Mouse (Mus musculus) liver, embryonic 16.5 days (tissue): ENCODE measurements around the gene Smco4. TPM values are rescaled to one million over a fixed set of nuclear protein-coding genes. Genes with fewer than 3 reads are reported as not detected.

Source experiments
- ATAC-seq: fragments of 200-750 bp; cut with Nextera tagmentation; 2 replicates; pipeline ENCODE4 v1.8.0; 2017; ENCODE audit warnings: low read depth, mild to moderate bottlenecking, moderate number of reproducible peaks, moderate library complexity
- H3K27ac ChIP-seq: fragments of 300-500 bp; sonication (generic); 2 replicates; pipeline ENCODE4 v1.5.1; 2014; ENCODE audit warnings: mild to moderate bottlenecking, low read length
- H3K27me3 ChIP-seq: fragments of 300-500 bp; sonication (generic); 2 replicates; pipeline ENCODE4 v1.6.1; 2014; ENCODE audit warnings: low read depth, low read length, mixed read lengths; ENCODE audit not compliant: control insufficient read depth, insufficient read depth
- H3K36me3 ChIP-seq: fragments of 300-500 bp; sonication (generic); 2 replicates; pipeline ENCODE4 v1.6.1; 2014; ENCODE audit warnings: mild to moderate bottlenecking; ENCODE audit not compliant: control insufficient read depth, insufficient read depth
- H3K4me1 ChIP-seq: fragments of 300-500 bp; sonication (generic); 2 replicates; pipeline ENCODE4 v1.6.1; 2014; ENCODE audit warnings: low read depth, low read length, mixed read lengths; ENCODE audit not compliant: control insufficient read depth
- H3K4me2 ChIP-seq: fragments of 300-500 bp; sonication (generic); 2 replicates; pipeline ENCODE4 v1.6.1; 2014; ENCODE audit warnings: low read depth, low read length, mixed read lengths
- H3K4me3 ChIP-seq: fragments of 300-500 bp; sonication (generic); 2 replicates; pipeline ENCODE4 v1.5.1; 2014; ENCODE audit warnings: low read depth, mild to moderate bottlenecking, low read length
- H3K9ac ChIP-seq: fragments of 300-500 bp; sonication (generic); 2 replicates; pipeline ENCODE4 v1.6.1; 2014; ENCODE audit warnings: low read depth, low read length
- H3K9me3 ChIP-seq: fragments of 300-500 bp; sonication (generic); replicated peaks from 2 replicates; pipeline ENCODE4 v1.6.1; 2016; ENCODE audit warnings: low read length; ENCODE audit not compliant: control insufficient read depth
- WGBS: fragments of 180-500 bp; shearing (Covaris S2); extraction: QIAGEN DNeasy Blood & Tissue Kit; methylation state at CpG from one replicate; pipeline ENCODE4 v1.1.7; 2014; ENCODE audit not compliant: insufficient replicate concordance; 5-methylcytosine and 5-hydroxymethylcytosine counted together
- polyA plus RNA-seq: library from polyadenylated mRNA; unstranded; fragments of >200 nt; fragmentation: Nextera tagmentation; extraction: Ambion mirVana; gene quantifications from 2 replicates; pipeline ENCODE4 v1.2.1, GENCODE M21; 2015

Gene Smco4
- polyA plus RNA-seq, 1 experiment from 2014 or later, result 0.83 TPM

DNA sequence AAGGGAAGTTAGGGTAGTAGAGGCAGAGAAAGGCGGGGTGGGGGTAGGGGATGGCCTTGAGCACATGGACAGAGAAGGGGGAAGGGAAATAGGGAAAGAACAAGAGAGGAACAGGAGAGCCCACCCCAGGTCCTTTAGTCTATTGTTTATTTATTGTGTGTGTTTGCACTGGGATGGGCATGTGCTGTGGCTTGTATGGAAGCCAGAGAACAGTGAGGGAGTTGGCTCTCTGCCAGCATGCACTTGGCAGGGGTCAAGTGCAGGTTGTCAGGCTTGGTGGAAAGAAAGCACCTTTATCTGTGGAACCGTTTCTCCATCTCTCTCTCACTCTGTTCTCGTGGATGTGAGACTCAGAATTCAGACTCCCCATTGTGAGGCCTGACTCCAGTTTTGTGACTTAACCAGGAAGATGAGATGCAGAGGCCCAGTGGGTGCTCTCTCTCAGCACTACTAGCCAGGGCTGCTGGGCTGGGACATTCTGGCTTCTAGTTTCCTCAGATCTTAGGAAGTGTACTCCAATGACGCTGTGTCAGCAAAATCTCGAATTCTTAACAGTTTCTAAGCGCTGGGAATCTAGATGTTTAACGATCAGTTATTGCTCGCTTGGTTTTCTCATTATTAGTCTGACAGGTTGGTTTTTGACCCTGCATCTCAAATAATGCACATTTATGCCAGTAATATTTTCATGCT lies 36.2 kb downstream of the Smco4 start:
- Histone ChIP-seq H3K9me3 (no peaks in the 10 kb centered on the region), H3K4me2 (no peak overlapping the region), H3K27ac (peak overlapping the region; percentile 23; the same call in 1 of the 2 replicates), H3K4me1 (peaks cover 19% of the 10 kb centered on the region), H3K27me3 (no peaks in the 10 kb centered on the region), H3K4me3 (no peak overlapping the region), H3K36me3 (no peaks in the 10 kb centered on the region), H3K9ac (no peak overlapping the region)
- ATAC-seq, result peak; percentile 67
- 56% methylated on average over 8 of the region's 8 CpGs for WGBS

DNA sequence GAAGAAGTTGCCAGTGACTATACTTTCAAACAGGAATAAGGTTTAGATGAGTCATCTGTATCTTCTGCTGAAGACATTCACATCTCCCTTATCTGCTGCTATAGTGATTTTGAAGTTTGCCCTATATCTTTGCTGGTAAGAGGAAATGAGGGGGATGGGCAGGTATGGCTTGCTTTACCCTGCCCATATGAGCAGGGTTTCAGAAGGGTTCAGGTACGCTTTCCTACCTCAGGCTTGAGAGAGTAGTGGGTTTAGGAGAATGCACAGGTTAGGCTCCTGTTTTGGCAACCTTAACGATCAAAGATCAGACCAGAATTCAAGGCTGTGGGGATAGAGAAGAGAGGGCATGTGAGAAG lies 36.7 kb downstream of the Smco4 start:
- no peak for ATAC-seq
- no peak overlapping the region for H3K9ac ChIP-seq
- no peak overlapping the region for H3K27ac ChIP-seq
- no peaks in the 10 kb centered on the region for H3K27me3 ChIP-seq
- H3K4me1 ChIP-seq, result peaks cover 19% of the 10 kb centered on the region
- no peaks in the 10 kb centered on the region for H3K9me3 ChIP-seq
- no peak overlapping the region for H3K4me2 ChIP-seq
- no peaks in the 10 kb centered on the region for H3K36me3 ChIP-seq
- no peak overlapping the region for H3K4me3 ChIP-seq
- WGBS, result 57% methylated on average over 2 of the region's 2 CpGs

DNA sequence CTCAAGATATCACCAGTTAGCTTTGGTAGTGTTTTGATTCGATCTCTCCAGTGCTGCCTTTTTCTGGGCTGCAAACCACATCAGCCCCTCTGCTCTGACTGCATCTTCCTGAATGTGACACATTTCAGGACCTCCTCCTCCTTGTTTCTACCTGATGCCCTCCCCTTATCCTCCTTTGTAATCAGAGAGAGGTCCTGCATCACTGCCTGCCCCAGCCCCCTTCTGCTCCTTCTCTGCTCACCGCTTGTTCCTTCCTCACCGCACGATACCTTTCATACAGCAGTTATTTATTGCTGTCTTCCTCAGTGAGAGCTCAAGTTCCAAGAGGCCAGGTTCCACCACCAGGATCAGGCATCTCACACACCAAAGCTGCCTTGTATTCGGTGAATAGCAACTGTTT lies 38.0 kb downstream of the Smco4 start:
- WGBS, result 67% methylated on average over 5 of the region's 5 CpGs
- Histone ChIP-seq H3K36me3 (no peaks in the 10 kb centered on the region), H3K4me3 (no peak overlapping the region), H3K27ac (no peak overlapping the region), H3K27me3 (no peaks in the 10 kb centered on the region), H3K9me3 (no peaks in the 10 kb centered on the region), H3K4me2 (no peak overlapping the region), H3K9ac (no peak overlapping the region), H3K4me1 (peaks cover 22% of the 10 kb centered on the region)
- ATAC-seq, result no peak

DNA sequence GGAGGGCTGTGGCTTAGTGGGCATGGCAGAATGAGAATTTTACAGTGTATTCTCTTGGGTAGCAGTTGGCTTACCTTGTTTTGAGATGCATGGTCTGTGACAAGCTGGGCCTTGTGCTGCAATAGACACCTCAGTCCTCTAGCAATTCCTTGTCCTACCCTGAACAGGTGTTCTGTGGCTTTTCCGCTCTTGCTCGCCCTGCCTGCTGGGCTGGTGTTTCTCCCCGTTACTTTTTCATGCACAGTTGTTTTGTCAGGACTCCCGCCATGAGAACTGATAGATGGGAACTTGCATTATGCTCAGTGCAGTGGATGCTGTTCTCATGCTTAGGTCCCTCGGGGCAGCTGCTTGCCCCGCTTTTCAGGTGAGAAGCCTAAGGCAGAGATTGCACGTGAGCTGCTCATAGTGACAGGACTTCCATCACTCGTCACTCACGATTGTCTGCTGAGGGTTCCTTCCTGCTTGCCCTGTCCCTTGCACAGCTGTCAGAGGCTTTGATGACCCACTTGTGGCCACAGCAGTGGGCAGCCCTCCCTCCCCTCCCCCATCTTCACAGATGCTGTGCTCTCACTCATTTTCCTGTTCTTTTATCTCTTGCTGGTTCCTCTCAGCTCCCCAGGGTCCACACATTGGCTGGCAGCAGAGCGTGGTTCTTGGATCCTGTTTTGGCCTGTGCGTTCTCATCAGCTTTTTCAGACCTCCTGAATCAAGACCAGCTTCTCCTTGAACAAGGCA lies 40.3 kb downstream of the Smco4 start:
- Histone ChIP-seq H3K27me3 (no peaks in the 10 kb centered on the region), H3K4me3 (no peak overlapping the region), H3K9ac (no peak overlapping the region), H3K4me1 (peaks cover 22% of the 10 kb centered on the region), H3K36me3 (no peaks in the 10 kb centered on the region), H3K9me3 (no peaks in the 10 kb centered on the region), H3K4me2 (no peak overlapping the region), H3K27ac (no peak overlapping the region)
- 51% methylated on average over 11 of the region's 11 CpGs for WGBS
- ATAC-seq, result no peak

DNA sequence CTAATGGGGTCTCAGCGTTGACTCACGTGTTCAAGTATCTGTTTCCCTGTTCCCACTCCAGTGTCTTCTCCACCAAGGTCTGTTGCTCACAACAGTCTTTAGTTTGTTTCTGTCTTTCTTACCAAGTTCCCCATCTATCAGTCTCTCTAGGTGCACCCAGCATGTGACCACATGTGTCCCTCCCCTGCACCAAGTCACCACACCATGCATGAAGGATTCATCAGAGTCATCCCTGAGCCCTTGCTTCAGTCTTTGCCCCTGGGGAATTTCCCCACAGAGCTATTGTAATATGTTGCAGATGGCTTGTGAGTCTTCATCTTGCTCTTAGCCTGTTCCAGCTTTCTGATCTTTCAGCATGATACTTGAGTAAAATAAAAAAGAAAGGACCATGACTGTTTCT lies 40.9 kb downstream of the Smco4 start:
- WGBS, result 69% methylated on average over 2 of the region's 2 CpGs
- no peak overlapping the region for H3K4me3 ChIP-seq
- H3K27me3 ChIP-seq, result no peaks in the 10 kb centered on the region
- no peaks in the 10 kb centered on the region for H3K36me3 ChIP-seq
- no peak overlapping the region for H3K27ac ChIP-seq
- H3K9ac ChIP-seq, result no peak overlapping the region
- H3K9me3 ChIP-seq, result no peaks in the 10 kb centered on the region
- no peak for ATAC-seq
- H3K4me2 ChIP-seq, result no peak overlapping the region
- H3K4me1 ChIP-seq, result peaks cover 18% of the 10 kb centered on the region

DNA sequence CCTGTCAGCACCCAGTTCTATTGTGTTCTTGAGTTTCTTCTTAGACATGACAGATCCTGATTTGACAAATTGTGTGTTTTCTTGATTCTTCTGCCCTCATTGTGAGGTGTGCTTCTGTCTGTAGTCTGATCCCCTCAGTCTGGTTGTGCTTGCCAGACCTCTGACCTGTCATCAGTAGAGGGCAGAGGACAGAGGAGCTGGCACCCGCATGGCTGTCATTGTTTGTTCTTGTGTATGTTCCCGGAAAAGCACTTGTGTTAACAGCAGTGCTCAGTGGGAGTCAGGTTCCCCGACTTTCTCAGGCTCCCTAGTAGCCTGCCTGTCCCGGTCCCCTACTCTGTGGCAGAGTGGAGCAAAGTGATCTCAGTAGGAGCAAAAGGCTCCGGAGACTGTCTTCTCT lies 42.2 kb downstream of the Smco4 start:
- Histone ChIP-seq H3K9ac (no peak overlapping the region), H3K4me3 (no peak overlapping the region), H3K27ac (peak overlapping the region; percentile 62), H3K9me3 (no peaks in the 10 kb centered on the region), H3K4me2 (no peak overlapping the region), H3K4me1 (peaks cover 5% of the 10 kb centered on the region), H3K27me3 (no peaks in the 10 kb centered on the region), H3K36me3 (no peaks in the 10 kb centered on the region)
- peak; percentile 77 for ATAC-seq
- WGBS, result 55% methylated on average over 5 of the region's 5 CpGs

DNA sequence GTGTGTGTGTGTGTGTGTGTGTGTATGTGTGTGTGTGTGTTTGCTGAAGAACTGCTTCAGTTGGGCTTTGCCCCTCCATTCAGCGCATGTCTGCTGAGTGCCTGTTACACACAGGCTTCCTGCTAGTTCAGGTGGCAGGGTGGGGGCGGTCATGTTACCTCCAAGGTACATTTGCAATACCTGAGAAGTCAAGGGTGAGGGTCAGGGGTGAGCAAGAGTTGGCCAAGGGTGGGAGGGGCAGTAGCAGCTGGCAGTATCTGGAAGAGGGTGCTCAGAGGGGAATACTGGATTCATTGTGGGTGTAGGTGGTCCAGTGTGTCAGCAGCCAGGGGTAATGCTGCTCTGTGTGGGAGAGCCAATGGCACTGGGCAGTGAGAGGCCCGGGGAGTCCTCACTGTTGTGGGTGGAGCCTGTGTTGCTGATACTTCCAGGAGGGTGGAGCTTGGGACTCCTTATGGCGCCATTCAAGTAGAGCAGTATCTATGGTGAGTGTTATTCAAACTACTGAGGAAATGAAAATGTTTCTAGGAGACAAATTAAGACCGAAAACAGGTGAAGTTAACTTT lies 43.7 kb downstream of the Smco4 start:
- 65% methylated on average over 5 of the region's 5 CpGs for WGBS
- Histone ChIP-seq H3K27ac (peak overlapping the region; percentile 52), H3K9me3 (no peaks in the 10 kb centered on the region)

DNA sequence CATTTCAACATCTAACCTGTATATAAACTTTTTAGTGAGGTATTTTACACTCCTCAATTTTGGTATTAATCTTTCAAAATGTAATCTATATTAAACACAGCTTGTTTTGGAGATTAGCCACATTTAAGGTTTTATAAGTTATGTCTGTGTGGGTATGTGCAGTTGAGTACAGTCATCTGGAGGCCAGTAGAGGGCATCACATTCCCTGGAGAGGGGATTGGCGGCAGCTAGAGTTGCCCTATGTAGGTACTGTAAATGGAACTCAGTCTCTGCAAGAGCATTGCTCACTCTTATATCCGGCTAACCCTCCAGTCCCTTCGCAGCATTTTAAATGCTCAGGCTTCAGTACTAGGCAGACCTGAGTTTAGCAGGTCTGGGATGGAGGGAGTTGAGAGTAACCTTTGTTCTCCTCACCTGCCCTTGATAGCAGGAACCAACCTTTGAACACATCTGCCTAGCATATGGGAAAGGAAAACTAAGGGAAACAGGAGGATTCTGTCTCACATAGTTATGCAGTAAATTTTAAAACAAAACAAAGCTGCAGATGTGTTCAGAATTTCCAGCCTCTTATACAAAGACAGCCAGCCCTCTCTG lies 44.3 kb downstream of the Smco4 start:
- Histone ChIP-seq H3K9ac (no peak overlapping the region), H3K27me3 (no peaks in the 10 kb centered on the region), H3K4me1 (peaks cover 7% of the 10 kb centered on the region; the same call in 1 of the 2 replicates), H3K9me3 (no peaks in the 10 kb centered on the region), H3K36me3 (no peaks in the 10 kb centered on the region), H3K4me3 (no peak overlapping the region), H3K4me2 (no peak overlapping the region), H3K27ac (peak overlapping the region; percentile 34; the same call in 1 of the 2 replicates)
- WGBS, result 65% methylated on average over 3 of the region's 3 CpGs
- ATAC-seq, result no peak

More for the DNA sequence above, 43.7 kb downstream of the Smco4 start:
- H3K36me3 ChIP-seq, result no peaks in the 10 kb centered on the region
- H3K4me3 ChIP-seq, result no peak overlapping the region
- peak; percentile 33 for ATAC-seq
- H3K4me1 ChIP-seq, result peaks cover 7% of the 10 kb centered on the region; the same call in 1 of the 2 replicates
- H3K9ac ChIP-seq, result no peak overlapping the region
- no peaks in the 10 kb centered on the region for H3K27me3 ChIP-seq
- no peak overlapping the region for H3K4me2 ChIP-seq
